Mouse (Mus musculus) thymus, postnatal 4 days (tissue): ENCODE data around the gene Daam2.

Source experiments
- DNase-seq: peaks from one replicate; pipeline ENCODE4 v3.0.0; 2021

Gene Daam2

GRCm38 (mm10) chr17:49563830-49564470 is at the start of gene Daam2:
Daam2 (minus strand) TSS chr17:49564343.
- peak; percentile 9 for DNase-seq

DNA sequence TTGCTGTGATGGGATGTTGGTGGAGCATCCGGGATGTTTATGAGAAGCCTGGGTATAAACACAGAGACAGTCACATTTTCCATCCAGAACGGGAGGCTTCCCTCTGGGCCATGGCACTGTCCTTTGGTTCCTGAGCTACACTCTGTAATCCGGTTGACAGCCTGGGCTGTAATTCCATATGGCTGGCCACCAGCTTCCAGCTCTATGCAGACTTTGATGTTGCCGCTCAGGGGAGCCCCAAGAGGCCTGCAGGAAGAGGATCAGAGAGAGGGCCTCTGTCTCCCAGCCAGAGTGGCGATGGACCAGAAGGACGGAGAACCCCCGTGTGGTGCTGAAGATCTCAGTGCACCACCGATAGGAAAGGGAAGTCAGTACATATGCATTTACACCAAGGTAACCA is 46.2 kb upstream of the Daam2 start:
- no peak for DNase-seq

DNA sequence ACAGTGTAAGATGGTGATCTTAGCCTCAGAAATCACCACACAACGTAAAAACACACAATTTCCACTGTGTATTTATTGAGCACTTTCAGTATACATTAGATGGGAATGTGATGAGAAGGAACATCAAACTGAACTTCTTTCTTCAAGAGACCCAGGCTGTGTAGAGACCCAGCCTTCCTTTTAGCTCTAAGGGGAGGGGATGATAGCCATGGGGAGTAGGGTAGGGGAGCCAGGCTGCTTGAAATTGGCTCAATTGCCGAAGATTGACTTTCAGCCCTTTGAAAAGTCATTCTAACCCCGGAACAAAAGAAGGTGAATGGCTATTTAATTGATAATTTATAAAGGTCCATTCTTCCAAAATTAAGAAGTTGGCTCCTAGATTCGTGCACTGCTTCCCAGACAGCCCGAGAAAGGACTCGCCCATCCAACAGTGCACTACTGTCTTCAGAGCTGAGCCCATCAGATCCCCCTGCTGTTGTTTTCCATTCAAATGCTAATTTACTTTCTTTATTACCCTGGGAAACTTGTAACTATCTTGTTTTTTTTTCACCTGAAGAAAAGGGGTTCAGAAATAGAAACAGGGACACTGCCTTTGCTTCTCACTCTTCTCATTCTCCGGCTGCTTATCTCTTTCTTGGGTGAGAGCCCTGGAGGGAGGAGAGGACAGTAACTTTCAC is 43.3 kb upstream of the Daam2 start:
- DNase-seq, result no peak

- no peak for DNase-seq
These were observed 41.3 kb upstream of the Daam2 start for GRCm38 (mm10) chr17:49605397-49605796.

GRCm38 (mm10) chr17:49590051-49590450 is 25.9 kb upstream of the Daam2 start:
- no peak for DNase-seq

DNA sequence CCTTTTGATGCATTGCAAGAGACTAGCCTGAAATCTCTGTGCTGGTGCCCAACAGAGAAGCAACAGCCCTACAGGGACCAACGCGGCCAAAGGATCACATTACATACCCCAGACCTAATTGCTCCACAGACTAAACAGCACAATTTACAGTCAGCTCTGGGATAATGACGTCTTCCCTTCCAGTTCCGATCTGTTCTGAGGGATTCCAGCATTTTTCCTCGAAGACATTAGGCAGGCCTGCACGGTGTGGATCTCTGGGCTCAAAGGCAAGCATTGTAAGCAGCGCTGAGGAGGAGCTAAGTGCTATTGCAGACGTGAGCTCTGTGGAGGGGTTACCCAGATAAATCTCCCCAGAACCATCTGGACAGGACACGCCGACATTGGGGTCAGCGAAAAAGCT is 18.3 kb upstream of the Daam2 start:
- DNase-seq, result no peak

GRCm38 (mm10) chr17:49577321-49577720 is 13.2 kb upstream of the Daam2 start:
- no peak for DNase-seq

DNA sequence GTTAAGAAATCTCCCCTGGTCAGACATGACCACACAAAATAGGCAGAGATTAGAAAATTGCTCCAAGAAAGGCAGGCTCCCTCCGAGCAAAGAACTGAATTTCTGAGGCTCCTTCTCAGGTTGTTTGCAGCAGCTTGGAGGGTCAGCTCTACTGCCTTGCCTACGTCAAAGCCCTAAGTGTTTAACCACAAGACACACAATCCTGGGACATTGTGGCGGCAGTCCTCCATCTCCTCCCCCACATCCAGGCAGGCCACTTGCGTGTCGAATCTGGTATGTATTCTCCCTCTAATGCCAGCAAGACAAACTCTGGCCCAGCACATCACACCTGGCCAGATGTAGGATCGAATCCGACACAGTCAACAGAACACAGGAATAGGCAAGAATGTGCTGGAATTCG is 4.6 kb upstream of the Daam2 start:
- no peak for DNase-seq

GRCm38 (mm10) chr17:49564489-49564888 is 346 bp upstream of the Daam2 start:
- no peak for DNase-seq

- no peak for DNase-seq
These were observed 745 bp downstream of the Daam2 start for GRCm38 (mm10) chr17:49563416-49563780.

DNA sequence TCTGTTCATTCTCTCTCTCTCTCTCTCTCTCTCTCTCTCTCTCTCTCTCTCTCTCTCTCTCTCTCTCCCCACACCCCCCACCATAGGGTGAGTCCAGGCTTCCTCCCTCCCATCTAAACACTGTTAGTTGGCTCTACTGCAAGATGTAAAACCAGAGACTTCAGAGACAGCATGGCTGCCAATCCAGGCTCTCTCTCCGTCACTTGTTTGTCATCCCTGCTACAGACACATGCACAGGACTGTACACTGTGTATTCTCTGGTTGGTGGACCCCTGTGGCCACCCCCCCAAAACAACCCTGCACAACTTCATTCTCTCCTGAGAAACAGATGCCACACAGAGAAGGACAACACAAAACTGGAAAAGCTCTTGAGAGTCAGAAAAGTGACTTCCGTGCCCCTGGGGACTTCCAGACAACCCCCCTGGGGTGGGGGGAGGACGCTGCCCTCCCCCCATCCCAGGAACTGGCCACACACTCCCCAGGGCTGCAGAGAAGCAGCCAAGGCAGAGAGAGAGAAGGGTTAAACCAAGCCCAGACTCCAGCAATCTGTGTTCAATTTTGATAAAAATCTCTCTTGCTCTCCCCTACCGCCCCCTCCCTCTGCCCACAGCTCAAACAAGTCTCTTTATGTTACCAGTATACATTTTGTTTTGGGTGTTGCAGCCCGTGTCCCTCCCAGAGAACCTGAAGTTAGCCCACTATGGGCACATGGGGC is 1.3 kb downstream of the Daam2 start:
- DNase-seq, result no peak

DNA sequence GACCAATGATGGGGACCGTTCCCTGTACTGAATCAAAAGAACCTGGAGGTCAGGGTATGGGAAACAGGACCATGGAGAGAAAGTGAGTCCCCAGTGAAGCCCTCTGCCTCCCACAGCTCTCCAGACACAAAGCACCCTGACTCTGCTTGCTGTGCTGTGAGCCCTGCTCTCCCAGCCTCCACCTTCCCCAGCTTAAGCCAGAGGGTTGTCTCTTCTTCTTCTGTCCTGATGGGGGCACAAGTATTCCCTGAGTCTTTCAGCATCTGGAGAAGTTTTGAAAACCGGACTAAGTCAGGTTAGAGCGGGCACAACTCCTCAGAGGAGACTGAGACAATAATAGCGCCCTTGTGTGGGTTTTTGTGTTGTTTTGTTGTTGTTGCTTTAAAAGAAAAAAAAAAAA is 2.2 kb downstream of the Daam2 start:
- no peak for DNase-seq

- no peak for DNase-seq
These were observed 4.3 kb downstream of the Daam2 start for GRCm38 (mm10) chr17:49559786-49560289.

- no peak for DNase-seq
These were observed 8.0 kb downstream of the Daam2 start for GRCm38 (mm10) chr17:49556169-49556568.

GRCm38 (mm10) chr17:49551991-49552390 is 12.2 kb downstream of the Daam2 start:
- DNase-seq, result no peak

DNA sequence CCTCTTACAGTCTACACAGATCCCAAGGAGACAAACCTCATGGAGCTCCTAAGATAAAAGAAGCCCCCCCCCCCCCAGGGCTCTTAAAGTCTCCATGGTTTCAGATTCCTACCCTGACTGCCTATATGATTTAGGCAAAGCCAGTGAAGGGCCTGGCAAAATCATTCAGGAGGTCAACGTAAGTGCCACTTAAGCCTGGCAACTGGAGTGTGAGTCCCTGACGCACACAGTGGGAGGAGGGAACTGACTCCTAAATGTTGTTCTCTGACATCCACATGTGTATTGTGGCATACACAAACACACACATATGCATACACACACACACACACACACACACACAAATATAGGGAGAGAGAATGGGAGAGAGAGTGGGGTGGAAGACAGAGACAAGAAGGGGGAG is 12.7 kb downstream of the Daam2 start:
- DNase-seq, result no peak

- no peak for DNase-seq
These were observed 18.1 kb downstream of the Daam2 start for GRCm38 (mm10) chr17:49545997-49546396.

DNA sequence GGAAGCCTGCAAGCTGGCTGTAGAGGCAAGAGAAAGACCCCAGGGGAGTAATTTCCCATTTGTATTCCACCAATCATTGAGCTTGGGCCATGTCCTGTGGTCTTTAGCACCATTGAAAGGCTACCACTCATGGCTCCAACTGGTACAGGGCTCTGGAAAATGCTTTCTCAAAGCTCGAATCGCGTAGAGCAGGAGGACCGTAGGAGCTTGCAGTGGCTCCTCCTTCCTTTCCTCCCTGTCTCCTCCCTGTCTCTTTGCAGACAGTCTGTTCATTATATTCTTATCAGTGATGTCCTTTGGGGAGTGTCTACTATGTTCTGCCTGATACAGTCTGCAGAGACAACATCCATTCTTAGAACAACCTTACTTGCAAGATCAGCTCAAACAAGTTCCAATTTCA is 18.7 kb downstream of the Daam2 start:
- DNase-seq, result no peak

DNA sequence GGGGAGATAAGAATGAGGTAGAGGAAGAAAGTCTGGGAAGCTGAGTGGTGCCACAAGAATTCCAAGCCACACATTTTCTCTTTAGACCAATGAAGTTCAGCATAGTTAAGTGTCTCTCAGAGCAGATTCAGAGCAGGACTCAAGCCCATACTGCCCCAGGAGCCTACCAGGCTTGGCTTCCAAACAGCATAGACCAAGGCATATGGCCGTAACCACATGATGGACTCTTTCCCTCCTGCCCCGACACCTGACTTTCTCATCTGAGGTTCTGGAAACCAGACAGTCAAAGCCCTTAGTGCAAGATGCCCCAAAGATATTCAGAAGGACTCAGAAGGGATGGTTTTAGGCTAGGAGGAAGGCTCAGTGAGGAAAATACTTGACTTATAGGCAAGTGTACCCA is 19.6 kb downstream of the Daam2 start:
- no peak for DNase-seq

- no peak for DNase-seq
These were observed 23.4 kb downstream of the Daam2 start for GRCm38 (mm10) chr17:49540706-49541105.

- DNase-seq, result no peak
These were observed 24.9 kb downstream of the Daam2 start for GRCm38 (mm10) chr17:49539204-49539603.

GRCm38 (mm10) chr17:49535580-49535979 is 28.6 kb downstream of the Daam2 start:
- DNase-seq, result no peak

- no peak for DNase-seq
These were observed 29.9 kb downstream of the Daam2 start for GRCm38 (mm10) chr17:49534267-49534719.

GRCm38 (mm10) chr17:49531661-49532060 is 32.5 kb downstream of the Daam2 start:
- no peak for DNase-seq
